Mouse (Mus musculus) hindbrain, embryonic 16.5 days (tissue): ENCODE results near the gene Foxr1. TPM values are rescaled to one million over a fixed set of nuclear protein-coding genes. Genes with fewer than 3 reads are reported as not detected.
"Not testable (repeated sequence)": the region's sequence is repeated elsewhere in the genome, so short reads cannot be mapped to it uniquely, and the experiment has no call there.

Experiments
- ATAC-seq: fragments of 200-750 bp; cut with Nextera tagmentation; 2 replicates; pipeline ENCODE4 v1.8.0; 2017; ENCODE audit warnings: moderate TSS enrichment, moderate library complexity
- H3K27ac ChIP-seq: fragments of 300-500 bp; sonication (generic); 2 replicates; pipeline ENCODE4 v1.5.1; 2014; ENCODE audit warnings: low read depth, mild to moderate bottlenecking, control low read depth, low read length, moderate library complexity
- H3K27me3 ChIP-seq: fragments of 300-500 bp; sonication (generic); replicated peaks from 2 replicates; pipeline ENCODE4 v1.6.1; 2014; ENCODE audit warnings: low read length; ENCODE audit not compliant: control insufficient read depth, insufficient read depth
- H3K36me3 ChIP-seq: fragments of 300-500 bp; sonication (generic); 2 replicates; pipeline ENCODE4 v1.6.1; 2014; ENCODE audit warnings: mild to moderate bottlenecking, low read length, moderate library complexity, mixed read lengths; ENCODE audit not compliant: control insufficient read depth, insufficient read depth
- H3K4me1 ChIP-seq: fragments of 300-500 bp; sonication (generic); 2 replicates; pipeline ENCODE4 v1.6.1; 2014; ENCODE audit warnings: low read depth, low read length; ENCODE audit not compliant: control insufficient read depth, insufficient read depth
- H3K4me2 ChIP-seq: fragments of 300-500 bp; sonication (generic); 2 replicates; pipeline ENCODE4 v1.6.1; 2014; ENCODE audit warnings: mild to moderate bottlenecking, low read length, control low read depth, moderate library complexity
- H3K4me3 ChIP-seq: fragments of 300-500 bp; sonication (generic); 2 replicates; pipeline ENCODE4 v1.5.1; 2014; ENCODE audit warnings: mild to moderate bottlenecking, low read length, control low read depth, moderate library complexity
- H3K9ac ChIP-seq: fragments of 300-500 bp; sonication (generic); 2 replicates; pipeline ENCODE4 v1.6.1; 2014; ENCODE audit warnings: low read depth, mild to moderate bottlenecking, control low read depth, low read length, moderate library complexity
- H3K9me3 ChIP-seq: fragments of 300-500 bp; sonication (generic); 2 replicates; pipeline ENCODE4 v1.6.1; 2014; ENCODE audit warnings: mild to moderate bottlenecking, low read length, moderate library complexity; ENCODE audit not compliant: control insufficient read depth
- WGBS: fragments of 180-500 bp; shearing (Covaris S2); extraction: QIAGEN DNeasy Blood & Tissue Kit; methylation state at CpG from one replicate; pipeline ENCODE4 v1.1.7; 2014; 5-methylcytosine and 5-hydroxymethylcytosine counted together
- polyA plus RNA-seq: library from polyadenylated mRNA; unstranded; fragments of >200 nt; fragmentation: Nextera tagmentation; extraction: Ambion mirVana; gene quantifications from 2 replicates; pipeline ENCODE4 v1.2.1, GENCODE M21; 2015

Gene Foxr1
- polyA plus RNA-seq, 1 experiment from 2014 or later, result not detected

DNA sequence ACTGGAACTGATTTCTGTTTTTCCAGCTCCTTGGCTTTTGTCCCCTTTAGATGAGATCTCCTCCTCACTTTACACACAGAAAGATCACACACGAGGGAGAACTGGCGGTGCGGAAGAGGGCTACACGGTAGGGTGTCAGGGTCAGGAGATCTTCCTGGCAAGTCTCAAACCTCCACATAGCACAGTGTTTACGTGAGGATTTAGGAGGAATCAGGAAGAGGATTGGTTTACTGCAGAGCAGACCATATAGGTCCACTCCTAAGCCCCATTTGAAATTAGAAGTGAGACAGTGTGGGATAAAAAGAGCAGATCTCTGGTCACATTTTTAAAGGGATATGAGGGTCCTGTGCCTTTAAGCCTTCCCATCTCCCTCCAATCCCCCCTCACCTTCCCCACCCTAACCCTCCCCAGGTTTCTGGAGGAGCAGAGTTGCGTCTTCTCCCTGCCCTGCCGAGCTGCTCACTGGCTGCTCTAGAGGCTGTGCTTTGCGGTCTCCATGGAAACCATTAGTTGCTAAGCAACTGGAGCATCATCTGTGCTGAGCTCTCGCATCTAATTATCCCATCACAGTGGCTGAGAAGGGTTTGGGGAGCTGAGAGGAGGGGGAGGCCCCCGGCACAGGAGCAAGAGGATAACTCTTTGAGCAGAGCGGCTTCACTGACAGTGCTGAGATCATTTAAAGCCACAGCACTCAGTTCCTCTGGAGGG, 16.3 kb upstream of the Foxr1 start:
- H3K27ac ChIP-seq, result peak overlapping the region; percentile 88
- H3K9ac ChIP-seq, result peak overlapping the region; percentile 49
- ATAC-seq, result peak; percentile 97
- H3K4me3 ChIP-seq, result no peak overlapping the region; the same call in 1 of the 2 replicates
- WGBS, result 2% methylated on average over 11 of the region's 11 CpGs
- H3K27me3 ChIP-seq, result no peaks in the 10 kb centered on the region
- no peaks in the 10 kb centered on the region for H3K9me3 ChIP-seq
- peaks cover 23% of the 10 kb centered on the region for H3K4me1 ChIP-seq
- no peaks in the 10 kb centered on the region for H3K36me3 ChIP-seq
- peak overlapping the region; percentile 53 for H3K4me2 ChIP-seq

DNA sequence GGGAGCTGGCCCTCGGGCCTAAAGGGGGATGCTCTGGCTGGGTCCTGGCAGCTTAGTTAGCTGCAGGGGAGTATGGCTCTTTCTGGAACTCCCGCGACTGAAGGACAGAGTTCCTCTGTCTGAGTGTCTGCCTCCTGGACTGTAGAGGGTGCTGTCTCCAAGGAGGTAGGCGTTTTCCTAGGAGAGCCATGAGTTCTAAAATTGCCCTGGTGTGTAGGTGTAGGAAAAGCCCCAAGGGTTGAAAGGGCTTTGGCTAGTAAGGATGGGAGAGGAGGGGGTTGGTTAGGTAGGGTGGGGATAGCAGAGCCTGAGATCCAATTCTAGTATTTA, 13.9 kb upstream of the Foxr1 start, which contains the start of gene Upk2:
Gene Upk2 (minus strand): TSS at position 86 of the 330 bp plus-strand sequence.
- H3K36me3 ChIP-seq, result no peaks in the 10 kb centered on the region
- H3K4me3 ChIP-seq, result no peak within 1 kb of the TSS
- no peak for ATAC-seq
- peak within 1 kb of the TSS; percentile 33 for H3K9ac ChIP-seq
- no peak within 1 kb of the TSS for H3K27ac ChIP-seq
- no peaks in the 10 kb centered on the region for H3K27me3 ChIP-seq
- H3K4me1 ChIP-seq, result peaks cover 23% of the 10 kb centered on the region
- H3K4me2 ChIP-seq, result no peak within 1 kb of the TSS
- no peaks in the 10 kb centered on the region for H3K9me3 ChIP-seq
- WGBS, result 23% methylated on average over 4 of the region's 4 CpGs

DNA sequence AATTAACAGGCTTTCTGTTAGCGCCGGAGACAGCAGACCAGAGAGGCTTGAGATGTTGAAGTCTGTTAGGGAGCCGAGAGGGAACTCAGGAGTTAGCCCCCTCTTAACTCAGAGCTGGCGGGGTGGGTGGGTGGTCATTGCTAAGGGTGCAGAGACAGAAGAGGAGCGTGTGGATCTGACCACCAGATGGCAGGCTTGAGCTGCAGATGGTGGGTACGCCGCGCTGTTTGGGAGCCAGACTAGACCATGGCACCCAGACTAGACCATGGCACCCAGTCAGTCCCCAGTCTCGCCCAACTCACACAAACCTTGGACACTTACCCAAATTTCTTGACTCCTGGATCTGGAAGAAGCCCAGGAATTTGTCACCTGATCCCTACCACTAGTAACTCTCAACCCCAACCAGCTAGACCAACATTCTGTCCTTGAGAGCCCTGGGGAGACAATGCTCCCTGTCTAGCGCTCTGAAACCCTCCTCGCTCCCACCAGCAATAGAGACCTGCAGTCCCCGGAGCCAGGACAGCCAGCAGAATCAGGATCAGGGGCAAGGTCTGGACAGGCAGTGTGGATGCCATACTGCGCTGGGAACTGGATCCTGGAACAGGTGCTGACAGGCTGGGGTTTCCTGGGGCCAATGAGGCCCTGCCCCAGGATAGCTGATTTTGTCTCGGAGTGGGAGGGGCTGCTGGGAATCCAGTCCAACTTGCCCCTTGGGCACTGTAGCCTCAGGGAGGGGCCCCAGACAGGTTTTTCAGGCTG, 13.4 kb upstream of the Foxr1 start:
- peaks cover 23% of the 10 kb centered on the region for H3K4me1 ChIP-seq
- no peaks in the 10 kb centered on the region for H3K36me3 ChIP-seq
- peak; percentile 73 for ATAC-seq
- no peak overlapping the region for H3K27ac ChIP-seq
- no peak overlapping the region for H3K4me2 ChIP-seq
- no peaks in the 10 kb centered on the region for H3K9me3 ChIP-seq
- WGBS, result 9% methylated on average over 14 of the region's 14 CpGs
- H3K9ac ChIP-seq, result peak overlapping the region; percentile 33
- H3K4me3 ChIP-seq, result no peak overlapping the region
- H3K27me3 ChIP-seq, result no peaks in the 10 kb centered on the region

DNA sequence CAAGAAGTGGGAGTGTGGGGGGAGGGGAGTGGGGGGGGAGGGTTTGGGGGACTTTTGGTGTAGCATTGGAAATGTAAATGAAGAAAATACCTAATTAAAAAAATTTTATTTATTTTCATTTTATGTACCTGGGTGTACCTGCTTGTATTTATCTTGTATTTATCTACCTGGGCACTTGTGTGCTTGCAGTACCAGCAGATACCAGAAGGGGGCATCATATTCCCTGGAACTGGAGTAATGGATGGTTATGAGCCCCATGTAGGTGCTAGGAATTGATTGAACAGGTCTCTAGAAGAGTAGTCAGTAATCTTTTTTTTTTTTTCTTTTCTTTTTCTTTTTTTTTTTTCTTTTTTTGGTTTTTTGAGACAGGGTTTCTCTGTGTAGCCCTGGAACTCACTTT, 9.5 kb upstream of the Foxr1 start:
- H3K4me3 ChIP-seq, result no peak overlapping the region
- H3K4me1 ChIP-seq, result peaks cover 4% of the 10 kb centered on the region
- no peak overlapping the region for H3K9ac ChIP-seq
- no peak overlapping the region for H3K4me2 ChIP-seq
- no peaks in the 10 kb centered on the region for H3K27me3 ChIP-seq
- no peaks in the 10 kb centered on the region for H3K36me3 ChIP-seq
- H3K27ac ChIP-seq, result no peak overlapping the region
- no peak for ATAC-seq
- no peaks in the 10 kb centered on the region for H3K9me3 ChIP-seq

DNA sequence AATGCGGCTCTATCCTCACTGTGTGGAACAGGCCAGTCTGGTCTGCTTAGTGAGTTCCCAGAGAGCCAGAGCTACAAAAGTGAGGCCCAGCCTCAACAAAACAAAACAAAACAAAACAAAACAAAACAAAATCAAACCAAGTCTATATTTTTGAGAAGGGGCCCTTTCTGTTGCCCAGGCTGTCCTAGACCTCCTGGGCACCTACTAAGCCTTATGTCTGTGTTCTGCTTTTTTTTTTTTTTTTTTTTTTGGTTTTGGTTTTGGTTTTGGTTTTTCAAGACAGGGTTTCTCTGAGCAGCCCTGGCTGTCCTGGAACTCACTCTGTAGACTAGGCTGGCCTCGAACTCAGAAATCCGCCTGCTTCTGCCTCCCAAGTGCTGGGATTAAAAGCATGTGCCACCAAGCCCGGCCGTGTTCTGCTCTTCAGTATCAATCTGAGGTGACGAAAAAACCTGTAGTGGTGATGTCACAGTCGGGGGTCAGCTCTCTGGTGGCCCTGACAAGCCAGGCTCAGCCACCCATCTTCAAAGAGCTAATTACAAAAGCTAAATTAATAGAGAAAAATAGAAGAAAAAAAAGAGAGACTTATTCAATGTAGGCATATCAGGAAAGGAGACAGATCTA, 3.6 kb upstream of the Foxr1 start:
- not testable (repeated sequence) for H3K4me1 ChIP-seq, H3K27me3 ChIP-seq, H3K4me2 ChIP-seq, H3K36me3 ChIP-seq, H3K9ac ChIP-seq, ATAC-seq, H3K4me3 ChIP-seq, H3K9me3 ChIP-seq, H3K27ac ChIP-seq
- 85% methylated on average over 7 of the region's 7 CpGs for WGBS

DNA sequence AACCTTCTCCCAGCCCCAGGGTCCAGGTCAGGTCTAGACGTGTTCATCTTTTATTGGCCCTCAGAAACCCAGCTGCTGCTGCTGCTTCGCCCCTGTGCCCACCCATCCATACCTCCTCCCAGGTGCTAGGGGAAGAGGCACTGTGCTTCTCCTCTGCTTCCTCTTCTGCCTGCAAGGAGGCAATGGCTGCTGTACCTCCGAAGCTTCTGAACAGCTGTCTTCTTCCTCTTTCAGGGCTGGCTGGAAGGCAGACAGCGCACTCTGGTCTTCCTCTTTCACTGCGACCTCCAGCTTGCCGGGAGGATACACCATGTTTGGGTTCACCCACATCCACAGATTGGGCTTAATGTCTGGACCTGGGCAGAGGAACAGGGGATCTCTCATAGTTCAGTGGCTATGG, 5.2 kb downstream of the Foxr1 start:
- Histone ChIP-seq H3K4me1 (no peaks in the 10 kb centered on the region), H3K9ac (no peak overlapping the region), H3K9me3 (no peaks in the 10 kb centered on the region), H3K27me3 (no peaks in the 10 kb centered on the region), H3K36me3 (no peaks in the 10 kb centered on the region), H3K27ac (no peak overlapping the region), H3K4me3 (no peak overlapping the region), H3K4me2 (no peak overlapping the region)
- WGBS, result 86% methylated on average over 6 of the region's 6 CpGs
- ATAC-seq, result no peak

DNA sequence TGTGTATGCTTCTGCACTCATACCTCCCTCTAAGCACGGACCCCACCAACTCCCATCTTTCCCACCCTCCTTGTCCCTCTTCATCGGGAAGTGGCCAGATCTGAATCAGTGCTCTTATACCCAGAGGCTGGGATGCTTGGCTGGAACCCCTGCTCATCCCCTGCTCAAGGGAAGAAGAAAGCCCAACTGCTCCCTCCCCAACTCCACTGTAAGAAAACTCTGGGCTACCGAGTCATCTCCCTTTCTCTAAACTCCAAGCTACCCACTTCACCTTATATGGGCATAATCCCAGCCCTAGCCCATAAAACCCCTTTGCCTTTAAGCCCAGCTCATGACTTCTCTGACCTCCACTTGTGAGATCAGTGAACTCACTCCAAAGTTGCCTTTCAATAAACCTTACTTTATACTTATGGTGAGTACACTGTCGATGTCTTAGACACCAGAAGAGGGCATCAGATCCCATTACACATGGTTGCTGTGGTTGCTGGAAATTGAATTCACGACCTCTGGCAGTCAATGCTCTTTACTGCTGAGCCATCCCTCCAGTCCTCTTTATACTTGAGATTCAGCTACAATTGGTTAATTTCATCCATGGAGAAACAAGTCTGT, 8.3 kb downstream of the Foxr1 start:
- no peak for ATAC-seq
- Histone ChIP-seq H3K4me3 (no peak overlapping the region), H3K4me2 (no peak overlapping the region), H3K9me3 (no peaks in the 10 kb centered on the region), H3K4me1 (no peaks in the 10 kb centered on the region), H3K27ac (no peak overlapping the region), H3K36me3 (no peaks in the 10 kb centered on the region), H3K9ac (no peak overlapping the region), H3K27me3 (no peaks in the 10 kb centered on the region)
- 65% methylated on average over 5 of the region's 5 CpGs for WGBS

DNA sequence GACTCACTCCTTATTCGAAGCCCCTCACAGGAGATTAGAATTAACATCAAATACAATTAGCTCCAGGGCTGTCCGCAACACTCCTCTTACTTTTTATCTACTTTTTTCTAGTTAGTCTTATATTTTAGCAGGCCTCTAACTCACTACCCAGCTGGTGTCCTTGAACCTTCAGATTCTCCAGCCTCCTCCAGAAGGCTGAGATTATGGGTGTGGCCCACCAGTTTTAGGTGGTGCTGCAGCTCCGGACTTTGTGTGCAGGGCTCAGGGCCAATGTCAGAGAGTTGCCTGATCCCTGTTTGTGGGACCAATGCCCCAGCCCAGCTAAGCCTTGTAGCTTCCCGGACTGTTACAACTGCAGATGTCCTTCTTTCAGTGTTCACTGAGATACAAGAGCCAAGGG, 17.4 kb downstream of the Foxr1 start:
- Histone ChIP-seq H3K9me3 (no peaks in the 10 kb centered on the region), H3K4me1 (no peaks in the 10 kb centered on the region; the same call in 1 of the 2 replicates), H3K27me3 (no peaks in the 10 kb centered on the region), H3K9ac (no peak overlapping the region), H3K27ac (no peak overlapping the region), H3K4me3 (no peak overlapping the region), H3K4me2 (no peak overlapping the region), H3K36me3 (no peaks in the 10 kb centered on the region)
- ATAC-seq, result no peak
- WGBS, result 91% methylated on average over 4 of the region's 4 CpGs

DNA sequence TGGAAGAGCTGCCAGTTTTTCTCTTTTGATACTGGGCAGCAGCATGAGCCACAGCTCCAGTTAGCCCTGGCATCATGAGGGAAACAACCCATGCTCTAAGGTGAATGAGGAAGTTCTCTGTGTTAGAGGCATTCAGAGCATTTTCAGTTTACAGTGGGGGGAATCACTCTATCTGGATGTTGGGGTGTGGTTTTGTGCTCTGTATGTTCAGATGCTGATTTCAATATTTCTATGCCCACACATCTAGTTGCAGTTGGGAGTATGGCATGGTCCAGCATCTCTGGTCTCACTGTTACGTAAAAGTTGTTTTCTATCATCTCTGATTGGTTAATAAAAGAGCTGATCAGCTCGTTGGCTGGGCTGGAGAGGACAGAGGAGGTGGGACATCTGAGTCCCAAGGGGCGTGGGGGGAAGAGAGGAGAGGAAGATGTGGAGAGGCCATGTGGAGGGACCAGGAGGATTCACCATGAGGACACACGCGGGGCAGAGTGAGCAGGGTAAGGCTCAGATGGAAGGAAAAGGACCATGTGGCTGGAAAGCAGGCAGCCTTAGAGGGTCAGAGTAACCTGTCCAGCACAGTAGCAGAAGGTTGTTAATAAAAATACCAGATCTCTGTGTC, 20.5 kb downstream of the Foxr1 start:
- no peak for ATAC-seq

More for the DNA sequence above, 20.5 kb downstream of the Foxr1 start:
- peaks cover 9% of the 10 kb centered on the region for H3K4me1 ChIP-seq
- no peak overlapping the region for H3K4me3 ChIP-seq
- H3K9me3 ChIP-seq, result no peaks in the 10 kb centered on the region
- H3K4me2 ChIP-seq, result no peak overlapping the region
- H3K9ac ChIP-seq, result no peak overlapping the region
- H3K36me3 ChIP-seq, result no peaks in the 10 kb centered on the region
- no peaks in the 10 kb centered on the region for H3K27me3 ChIP-seq
- 76% methylated on average over 5 of the region's 5 CpGs for WGBS
- H3K27ac ChIP-seq, result no peak overlapping the region
